Mouse (Mus musculus) CH12.LX (cell line): ENCODE results near the gene Ppt2. TPM values are rescaled to one million over a fixed set of nuclear protein-coding genes. Genes with fewer than 3 reads are reported as not detected.

Experiments
- DNase-seq: peaks from one replicate; pipeline ENCODE4 v3.0.0-alpha.2; 2013; ENCODE audit errors: extremely low read depth
- H3K27ac ChIP-seq: 2 replicates; pipeline ENCODE4 v1.5.1; 2012; ENCODE audit warnings: low read depth, mild to moderate bottlenecking, control low read depth, moderate library complexity; ENCODE audit not compliant: insufficient read depth
- H3K27me3 ChIP-seq: replicated peaks from 2 replicates; pipeline ENCODE3; 2012; ENCODE audit warnings: inconsistent platforms
- H3K36me3 ChIP-seq, 2 experiments: replicated peaks in 1 of 2; 2 replicates each; pipeline versions ENCODE3 to v1.6.1; 2012; ENCODE audit warnings: inconsistent platforms in 1 of 2, low read length in 1 of 2, mild to moderate bottlenecking in 1 of 2, mixed read lengths in 1 of 2, moderate library complexity in 1 of 2; ENCODE audit not compliant: control insufficient read depth in 1 of 2, insufficient read depth in 1 of 2
- H3K4me1 ChIP-seq, 2 experiments: 2 replicates each; pipeline ENCODE4 v1.6.1; 2012; ENCODE audit warnings: inconsistent platforms in 1 of 2, moderate library complexity in 1 of 2; ENCODE audit not compliant: insufficient read depth in 2 of 2, control insufficient read depth in 1 of 2
- H3K4me2 ChIP-seq: 2 replicates; pipeline ENCODE4 v1.6.1; 2012; ENCODE audit warnings: low read depth, mild to moderate bottlenecking, control low read depth; ENCODE audit not compliant: poor library complexity, insufficient read depth, severe bottlenecking
- H3K4me3 ChIP-seq, 3 experiments: fragments of 150-350 bp in 1 of 3; sonication (generic) in 1 of 3; replicated peaks in 1 of 3; 2 replicates each; pipeline versions ENCODE3 to v1.5.1; 2011 to 2012; ENCODE audit warnings: low read depth in 2 of 3, low read length in 2 of 3, mild to moderate bottlenecking in 2 of 3, moderate library complexity in 2 of 3, control low read depth in 1 of 3, improper control_type of control experiment in 1 of 3, inconsistent platforms in 1 of 3, mixed read lengths in 1 of 3; ENCODE audit not compliant: poor library complexity in 1 of 3
- H3K79me2 ChIP-seq: replicated peaks from 2 replicates; pipeline ENCODE4 v1.6.1; 2012; ENCODE audit warnings: mild to moderate bottlenecking, moderate library complexity; ENCODE audit not compliant: control insufficient read depth, poor library complexity, insufficient read depth, severe bottlenecking; ENCODE audit errors: extremely low read depth
- H3K9ac ChIP-seq: 2 replicates; pipeline ENCODE4 v1.6.1; 2012; ENCODE audit warnings: low read depth, mild to moderate bottlenecking, control low read depth, moderate library complexity; ENCODE audit not compliant: insufficient read depth
- H3K9me3 ChIP-seq: replicated peaks from 2 replicates; pipeline ENCODE3; 2012; ENCODE audit warnings: low read length, inconsistent platforms, mixed read lengths
- CHD1 ChIP-seq: IDR thresholded peaks from 2 replicates; pipeline ENCODE4 v1.6.1; 2012; ENCODE audit warnings: low read depth, low read length, improper control_type of control experiment, inconsistent platforms
- CHD2 ChIP-seq: IDR thresholded peaks from 2 replicates; pipeline ENCODE4 v1.6.1; 2011; ENCODE audit warnings: low read length, improper control_type of control experiment
- ELF1 ChIP-seq: IDR thresholded peaks from 2 replicates; pipeline ENCODE4 v1.6.1; 2014; ENCODE audit warnings: low read depth, mild to moderate bottlenecking, inconsistent platforms, low read length, improper control_type of control experiment
- EP300 ChIP-seq: IDR thresholded peaks from 2 replicates; pipeline ENCODE4 v1.6.1; 2011; ENCODE audit warnings: low read length, improper control_type of control experiment
- ETS1 ChIP-seq: conservative IDR thresholded peaks from 2 replicates; pipeline ENCODE4 v1.6.1; 2012; ENCODE audit warnings: low read depth, mild to moderate bottlenecking, inconsistent platforms, low read length, improper control_type of control experiment, moderate library complexity
- GABPA ChIP-seq: IDR thresholded peaks from 2 replicates; pipeline ENCODE4 v1.6.1; 2012; ENCODE audit warnings: low read depth, low read length, improper control_type of control experiment, inconsistent platforms; ENCODE audit not compliant: insufficient replicate concordance
- IRF4 ChIP-seq: IDR thresholded peaks from 2 replicates; pipeline ENCODE4 v1.6.1; 2014; ENCODE audit warnings: low read depth, mild to moderate bottlenecking, inconsistent platforms, low read length, improper control_type of control experiment
- KAT2A ChIP-seq: IDR thresholded peaks from 2 replicates; pipeline ENCODE4 v1.6.1; 2012; ENCODE audit warnings: low read length, improper control_type of control experiment, inconsistent platforms; ENCODE audit not compliant: insufficient replicate concordance
- MAFK ChIP-seq: IDR thresholded peaks from 2 replicates; pipeline ENCODE4 v1.6.1; 2011; ENCODE audit warnings: low read length, improper control_type of control experiment; ENCODE audit not compliant: insufficient replicate concordance
- MAX ChIP-seq: IDR thresholded peaks from 2 replicates; pipeline ENCODE4 v1.6.1; 2011; ENCODE audit warnings: low read length, improper control_type of control experiment
- MAZ ChIP-seq: IDR thresholded peaks from 2 replicates; pipeline ENCODE4 v1.6.1; 2012; ENCODE audit warnings: low read depth, mild to moderate bottlenecking, inconsistent platforms, low read length, improper control_type of control experiment, moderate library complexity
- MXI1 ChIP-seq: IDR thresholded peaks from 2 replicates; pipeline ENCODE4 v1.6.1; 2011; ENCODE audit warnings: mild to moderate bottlenecking, low read depth, low read length, improper control_type of control experiment
- MYC ChIP-seq: IDR thresholded peaks from 2 replicates; pipeline ENCODE4 v1.6.1; 2011; ENCODE audit warnings: low read depth, mild to moderate bottlenecking, improper control_type of control experiment, low read length
- NELFE ChIP-seq: IDR thresholded peaks from 2 replicates; pipeline ENCODE4 v1.6.1; 2011; ENCODE audit warnings: low read depth, low read length, improper control_type of control experiment
- NRF1 ChIP-seq: IDR thresholded peaks from 2 replicates; pipeline ENCODE4 v1.6.1; 2014; ENCODE audit warnings: low read depth, mild to moderate bottlenecking, inconsistent platforms, low read length, improper control_type of control experiment, moderate library complexity
- POLR2A ChIP-seq: IDR thresholded peaks from 2 replicates; pipeline ENCODE4 v1.6.1; 2011; ENCODE audit warnings: low read depth, mild to moderate bottlenecking, improper control_type of control experiment, low read length
- POLR2AphosphoS2 ChIP-seq: IDR thresholded peaks from 2 replicates; pipeline ENCODE4 v1.6.1; 2011; ENCODE audit warnings: low read depth, low read length, improper control_type of control experiment
- RAD21 ChIP-seq: IDR thresholded peaks from 2 replicates; pipeline ENCODE4 v1.6.1; 2011; ENCODE audit warnings: low read depth, mild to moderate bottlenecking, low read length, improper control_type of control experiment, moderate library complexity
- RCOR1 ChIP-seq: conservative IDR thresholded peaks from 2 replicates; pipeline ENCODE4 v1.6.1; 2012; ENCODE audit warnings: low read depth, mild to moderate bottlenecking, inconsistent platforms, low read length, improper control_type of control experiment
- SMC3 ChIP-seq: IDR thresholded peaks from 2 replicates; pipeline ENCODE4 v1.6.1; 2011; ENCODE audit warnings: low read depth, low read length, improper control_type of control experiment
- TBP ChIP-seq: conservative IDR thresholded peaks from 2 replicates; pipeline ENCODE4 v1.6.1; 2011; ENCODE audit warnings: low read depth, low read length, improper control_type of control experiment
- TCF12 ChIP-seq: IDR thresholded peaks from 2 replicates; pipeline ENCODE4 v1.6.1; 2014; ENCODE audit warnings: low read depth, mild to moderate bottlenecking, inconsistent platforms, low read length, improper control_type of control experiment
- USF1 ChIP-seq: IDR thresholded peaks from 2 replicates; pipeline ENCODE4 v1.6.1; 2014; ENCODE audit warnings: low read depth, mild to moderate bottlenecking, inconsistent platforms, low read length, improper control_type of control experiment
- USF2 ChIP-seq: conservative IDR thresholded peaks from 2 replicates; pipeline ENCODE4 v1.6.1; 2011; ENCODE audit warnings: low read depth, low read length, improper control_type of control experiment
- ZKSCAN1 ChIP-seq: IDR thresholded peaks from 2 replicates; pipeline ENCODE4 v1.6.1; 2012; ENCODE audit warnings: low read depth, inconsistent platforms, low read length, improper control_type of control experiment, borderline replicate concordance
- ZMIZ1 ChIP-seq: IDR thresholded peaks from 2 replicates; pipeline ENCODE4 v1.6.1; 2012; ENCODE audit warnings: low read depth, mild to moderate bottlenecking, inconsistent platforms, low read length, improper control_type of control experiment
- ZNF384 ChIP-seq: IDR thresholded peaks from 2 replicates; pipeline ENCODE4 v1.6.1; 2012; ENCODE audit warnings: low read depth, low read length, improper control_type of control experiment, inconsistent platforms
- dilution Hi-C: fragments of 300-500 bp; cut with MboI; formaldehyde crosslinking; loops from 2 replicates; pipeline ENCODE4 v1.14.3; 2020; ENCODE audit warnings: low sequenced_read_pairs; ENCODE audit not compliant: extremely low pct_unique_long_range_greater_than_20kb, extremely low pct_ligation_motif_present
- in situ Hi-C: fragments of 300-500 bp; cut with MboI; formaldehyde crosslinking; loops from 3 replicates; pipeline ENCODE4 v1.14.3; 2019; ENCODE audit warnings: low sequenced_read_pairs, low pct_ligation_motif_present, low pct_unique_long_range_greater_than_20kb, mixed read lengths
- polyA plus RNA-seq: library from polyadenylated mRNA; unstranded; fragments of >175 nt; gene quantifications from 2 replicates; pipeline ENCODE4 v1.2.1, GENCODE M21; 2012; ENCODE audit warnings: low read depth; ENCODE audit not compliant: insufficient read length
- total RNA-seq, 2 experiments: library from RNA; depleted of rRNA; stranded (reverse); fragments of 300-350 nt in 1 of 2; fragments of >200 nt in 1 of 2; gene quantifications; 2 replicates each; pipeline ENCODE4 v1.2.3; 2012 to 2014

The Ppt2 gene
- total and polyA plus RNA-seq, 3 experiments: 0.84 to 1.9 TPM; not detected in 1

- DNase-seq: no peak
- no peak overlapping the region for H3K9ac ChIP-seq
- no peaks in the 10 kb centered on the region; a peak in 1 of 4 replicates for H3K4me1 ChIP-seq
- no peak overlapping the region for H3K4me3 ChIP-seq
- in situ Hi-C loops (no loop called here), dilution Hi-C loops (no loop called here)
- H3K4me2 ChIP-seq: no peak overlapping the region
- peaks cover 80% of the 10 kb centered on the region for H3K27me3 ChIP-seq
- H3K9me3 ChIP-seq: peaks cover 6% of the 10 kb centered on the region
- TF ChIP-seq USF1 (no peak), CHD1 (no peak), SMC3 (no peak), POLR2AphosphoS2 (no peak), MYC (no peak), MAZ (no peak), TCF12 (no peak), MAFK (no peak), RCOR1 (no peak), MAX (no peak), KAT2A (no peak)
- no peak overlapping the region for H3K27ac ChIP-seq
- H3K79me2 ChIP-seq: no peaks in the 10 kb centered on the region
- peaks cover 0 to 2% of the 10 kb centered on the region in 2 experiments for H3K36me3 ChIP-seq
Observed at GRCm38 (mm10) chr17:34662978-34663377, 34.7 kb upstream of the Ppt2 start.

- H3K4me2 ChIP-seq: no peak overlapping the region
- peaks cover under 1% of the 10 kb centered on the region for H3K9me3 ChIP-seq
- no peak overlapping the region for H3K27ac ChIP-seq
- no peak for DNase-seq
- H3K9ac ChIP-seq: no peak overlapping the region
- in situ Hi-C loops (no loop called here), dilution Hi-C loops (no loop called here)
- no peaks in the 10 kb centered on the region for H3K79me2 ChIP-seq
- no peaks in the 10 kb centered on the region; a peak in 1 of 4 replicates for H3K4me1 ChIP-seq
- no peak overlapping the region for H3K4me3 ChIP-seq
- H3K27me3 ChIP-seq: peaks cover 75% of the 10 kb centered on the region
- peaks cover 0 to 2% of the 10 kb centered on the region in 2 experiments for H3K36me3 ChIP-seq
- TF ChIP-seq POLR2A (no peak), NRF1 (no peak), MAZ (no peak), ZNF384 (no peak), GABPA (no peak), RCOR1 (no peak)
- TF ChIP-seq, all 38 proteins: peak for 0
Observed at GRCm38 (mm10) chr17:34662468-34662867, 34.2 kb upstream of the Ppt2 start.

GRCm38 (mm10) chr17:34661121-34661591 lies 32.8 kb upstream of the Ppt2 start:
- peaks cover 64% of the 10 kb centered on the region for H3K27me3 ChIP-seq
- H3K4me3 ChIP-seq: no peak overlapping the region
- dilution Hi-C loops: no loop called here
- peaks cover 0 to 6% of the 10 kb centered on the region in 2 experiments for H3K36me3 ChIP-seq
- H3K9ac ChIP-seq: no peak overlapping the region
- H3K4me2 ChIP-seq: no peak overlapping the region
- in situ Hi-C loops: no loop called here
- no peak overlapping the region for H3K27ac ChIP-seq
- H3K79me2 ChIP-seq: no peaks in the 10 kb centered on the region
- no peak for DNase-seq
- no peaks in the 10 kb centered on the region for H3K9me3 ChIP-seq
- H3K4me1 ChIP-seq: no peaks in the 10 kb centered on the region; a peak in 1 of 4 replicates
- TF ChIP-seq POLR2AphosphoS2 (no peak), EP300 (no peak), NRF1 (no peak), MXI1 (no peak), RAD21 (no peak), MAFK (no peak), CHD2 (no peak), GABPA (no peak), ZMIZ1 (no peak), ELF1 (no peak), SMC3 (no peak), USF2 (no peak), ZKSCAN1 (no peak), MYC (no peak), IRF4 (no peak), TBP (no peak), ETS1 (no peak), NELFE (no peak)
